Mouse (Mus musculus) monocyte, adult 5-6 weeks (primary cell): ENCODE results near the gene Pip5k1c. TPM values are rescaled to one million over a fixed set of nuclear protein-coding genes. Genes with fewer than 3 reads are reported as not detected.
A peak's percentile ranks its signal among the peaks of the same experiment; 100 is the strongest.

Experiments
- ATAC-seq: fragments of 153-309, 156-312 bp; replicated peaks from 2 replicates; pipeline ENCODE4 v1.8.0; 2017; ENCODE audit warnings: mild to moderate bottlenecking; ENCODE audit not compliant: low TSS enrichment, insufficient number of reproducible peaks, severe bottlenecking, poor library complexity, low FRiP score
- total RNA-seq: library from RNA; stranded (forward); fragments of 200-1000, 200-491, 200-594 nt; gene quantifications from 3 replicates; pipeline ENCODE4 v1.2.3, GENCODE M21; 2017

The Pip5k1c gene
- total RNA-seq, 1 experiment from 2014 or later, result 47.3 TPM

DNA sequence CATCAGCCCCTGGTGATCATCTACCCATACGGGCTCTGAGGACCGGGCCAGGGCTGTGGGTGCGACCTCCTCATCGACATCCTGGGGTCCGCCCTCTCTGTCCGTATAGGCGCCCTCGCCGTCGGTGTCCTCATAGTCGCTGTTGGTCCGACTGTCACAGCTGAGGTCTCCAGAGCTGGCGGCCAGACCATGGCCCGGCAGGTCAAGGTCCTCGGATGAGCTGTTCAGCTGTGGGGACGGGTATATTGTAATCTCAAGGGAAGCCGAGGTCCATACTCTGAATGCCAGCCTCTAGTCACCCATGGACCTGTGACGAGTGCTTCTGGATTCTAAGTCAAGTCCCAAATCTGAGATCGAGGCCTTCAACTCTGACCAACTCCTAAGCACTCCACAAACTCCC lies 18.9 kb upstream of the Pip5k1c start:
- ATAC-seq, result no peak

- no peak for ATAC-seq
Measured at GRCm38 (mm10) chr10:81277676-81278075, 15.1 kb upstream of the Pip5k1c start.

DNA sequence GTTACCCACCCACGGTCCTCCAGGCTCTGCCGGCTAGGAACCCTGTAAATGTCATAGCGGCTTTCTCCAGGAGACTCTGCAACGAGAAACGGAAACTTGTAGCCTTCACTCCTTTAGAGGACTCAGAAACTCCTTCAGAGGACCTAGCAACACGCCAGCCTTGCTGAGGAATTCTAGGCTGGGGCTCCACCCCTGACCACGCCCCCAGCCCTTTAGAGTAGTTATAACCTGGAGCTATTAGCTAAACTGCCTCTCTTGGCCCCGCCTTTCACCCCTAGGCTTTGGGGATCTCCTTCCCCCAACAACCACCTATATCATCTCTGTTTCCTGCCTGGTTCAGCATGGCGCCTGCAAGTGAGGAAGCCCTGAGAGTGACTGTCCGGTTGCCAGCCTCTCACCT lies 13.3 kb upstream of the Pip5k1c start:
- no peak for ATAC-seq

GRCm38 (mm10) chr10:81284189-81284588 lies 8.6 kb upstream of the Pip5k1c start:
- no peak for ATAC-seq

GRCm38 (mm10) chr10:81284719-81285118 lies 8.0 kb upstream of the Pip5k1c start:
- ATAC-seq, result no peak

DNA sequence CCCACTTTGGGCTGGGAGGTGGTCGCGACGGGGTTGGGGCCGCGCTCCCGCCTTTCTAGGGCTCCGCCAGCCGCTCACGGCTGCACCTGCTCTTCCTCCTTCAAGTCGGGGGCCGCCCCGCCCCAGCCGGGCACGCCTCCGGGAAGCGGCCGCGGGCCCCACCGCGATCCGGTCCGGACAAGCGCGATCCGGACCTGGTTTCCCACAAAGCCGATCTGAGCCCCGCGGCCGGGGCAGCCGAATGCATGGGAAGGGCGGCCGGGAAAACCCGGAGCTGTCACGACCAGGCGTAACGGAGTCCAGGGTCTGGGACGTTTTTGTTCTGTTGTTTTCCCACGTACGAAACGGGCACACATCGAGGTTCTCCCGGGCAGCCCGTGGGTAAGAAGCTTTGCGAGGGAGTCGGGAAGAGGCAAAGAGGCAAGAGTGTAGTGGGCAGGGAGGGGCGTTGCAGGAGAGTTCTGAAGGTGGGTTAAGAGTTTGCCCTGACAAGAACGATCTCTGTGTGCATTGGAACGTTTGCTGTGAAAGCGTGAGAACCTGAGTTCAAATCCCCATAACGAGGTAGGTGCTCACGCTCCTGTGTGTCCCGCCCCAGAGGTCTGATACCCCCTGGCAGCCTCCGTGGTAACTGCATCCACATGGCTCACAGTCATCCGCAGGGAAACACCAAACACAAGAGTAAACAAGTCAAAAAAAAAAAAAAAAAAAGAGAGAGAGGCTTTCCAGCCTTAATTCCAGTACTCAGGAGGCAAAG lies 6.9 kb upstream of the Pip5k1c start:
- ATAC-seq, result peak; percentile 73

GRCm38 (mm10) chr10:81286586-81286985 lies 6.2 kb upstream of the Pip5k1c start:
- ATAC-seq, result no peak

- no peak for ATAC-seq
Measured at GRCm38 (mm10) chr10:81287513-81288157, 5.1 kb upstream of the Pip5k1c start.

DNA sequence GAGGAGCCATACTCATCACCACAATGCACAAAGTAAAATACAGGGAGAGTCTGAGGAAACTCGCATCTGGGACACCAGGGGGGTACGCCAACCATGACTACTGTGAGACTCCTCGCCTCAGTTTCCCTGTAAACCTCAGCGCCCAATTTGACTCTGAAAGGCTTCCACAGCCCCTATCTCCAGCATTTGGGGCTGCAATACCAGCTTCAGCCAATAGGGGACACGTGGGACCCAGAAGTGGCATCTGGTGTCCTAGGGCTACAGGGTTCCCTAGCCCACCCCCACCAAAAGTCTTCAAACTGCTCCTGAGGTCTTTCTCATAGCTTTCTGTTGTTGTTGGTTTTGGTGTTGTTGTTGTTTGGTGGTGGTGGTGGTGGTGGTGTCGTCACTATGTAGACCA lies 4.2 kb upstream of the Pip5k1c start:
- no peak for ATAC-seq

DNA sequence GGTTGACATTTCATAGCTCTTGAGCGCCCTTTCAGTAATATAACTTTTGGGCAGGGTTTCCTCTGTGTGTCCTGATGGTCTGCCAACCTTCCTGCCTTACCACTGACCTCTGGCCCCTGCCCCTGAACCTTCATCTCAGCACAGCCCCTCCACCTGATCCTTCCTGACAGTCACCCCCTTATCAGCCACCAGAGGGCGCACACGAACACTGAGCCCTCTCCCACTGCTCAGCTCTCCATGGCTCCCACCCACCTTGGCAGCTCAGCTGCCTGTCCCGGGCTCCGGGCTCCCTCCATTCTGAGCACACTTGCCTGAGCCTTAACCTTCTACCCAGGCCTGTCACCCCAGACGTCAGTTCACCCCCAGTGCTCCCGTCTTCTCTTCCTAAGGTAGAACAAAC lies 3.5 kb upstream of the Pip5k1c start:
- no peak for ATAC-seq

DNA sequence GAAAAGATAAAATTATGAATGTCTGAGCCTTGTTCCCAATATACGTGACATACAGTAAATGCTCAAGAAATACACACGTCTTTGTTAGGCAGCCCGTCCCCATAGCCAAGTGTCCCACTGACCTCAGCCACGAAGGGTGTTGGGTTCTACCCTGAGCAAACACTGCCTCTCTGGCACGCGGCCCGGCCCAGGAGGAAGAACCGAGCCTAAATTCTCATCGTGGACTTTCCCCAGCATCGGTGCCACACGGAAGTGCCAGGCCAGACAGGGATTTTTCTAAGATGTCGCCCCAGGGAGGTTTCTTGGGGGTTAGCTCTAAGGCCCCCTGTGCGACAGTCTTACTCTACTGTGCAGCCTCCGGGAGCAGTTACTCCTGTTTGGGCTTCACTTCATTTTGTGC lies 3.0 kb upstream of the Pip5k1c start:
- ATAC-seq, result no peak

- ATAC-seq, result no peak
Measured at GRCm38 (mm10) chr10:81290698-81291460, 1.9 kb upstream of the Pip5k1c start.

GRCm38 (mm10) chr10:81291511-81292104 lies 1.2 kb upstream of the Pip5k1c start, which contains the start of gene Tjp3:
Gene Tjp3 (minus strand): TSS chr10:81291581.
- 0 out of 2 replicates have a peak, but pooled peaks have one; percentile 6 for ATAC-seq

- no peak for ATAC-seq
Measured at GRCm38 (mm10) chr10:81293334-81294030, 719 bp downstream of the Pip5k1c start.

DNA sequence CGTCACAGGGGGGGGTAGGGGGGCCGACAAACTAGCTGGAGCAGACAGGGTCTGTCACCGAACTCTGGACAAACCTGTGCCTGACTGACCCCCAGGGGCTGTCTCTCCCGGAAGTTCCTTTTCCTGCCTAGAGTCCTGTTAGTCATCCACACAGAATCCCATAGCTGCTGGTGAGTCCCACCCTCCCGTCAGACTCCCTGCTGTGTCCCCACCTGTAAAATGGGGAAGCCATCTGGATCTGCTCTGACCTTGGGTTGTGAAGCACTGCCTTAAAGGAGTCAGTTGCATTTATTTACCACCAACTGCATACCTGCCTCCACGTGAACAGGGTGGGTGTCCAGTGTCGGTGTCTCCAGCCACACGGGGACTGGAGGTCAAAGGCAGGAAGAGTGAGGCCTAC lies 1.7 kb downstream of the Pip5k1c start:
- ATAC-seq, result no peak

- ATAC-seq, result no peak
Measured at GRCm38 (mm10) chr10:81295185-81295584, 2.4 kb downstream of the Pip5k1c start.

GRCm38 (mm10) chr10:81297246-81297645 lies 4.5 kb downstream of the Pip5k1c start:
- ATAC-seq, result no peak

- ATAC-seq, result peak; percentile 46
Measured at GRCm38 (mm10) chr10:81297845-81298244, 5.1 kb downstream of the Pip5k1c start.
